Mouse (Mus musculus): ENCODE results near the gene Defa23.
"Not testable (repeated sequence)": the region's sequence is repeated elsewhere in the genome, so short reads cannot be mapped to it uniquely, and the experiment has no call there.

Gene Defa23

GRCm38 (mm10) chr8:21054747-21055146 lies at the start of gene Defa23:
Defa23 (plus strand) TSS chr8:21055047.
- not testable (repeated sequence) for DNase-seq

GRCm38 (mm10) chr8:21006801-21007200 lies 48.0 kb upstream of the Defa23 start:
- DNase-seq: no peak

GRCm38 (mm10) chr8:21008578-21008977 lies 46.3 kb upstream of the Defa23 start:
- not testable (repeated sequence) for DNase-seq

- not testable (repeated sequence) for DNase-seq
Observed at GRCm38 (mm10) chr8:21010548-21010947, 44.3 kb upstream of the Defa23 start.

- not testable (repeated sequence) for DNase-seq
Observed at GRCm38 (mm10) chr8:21025245-21025644, 29.6 kb upstream of the Defa23 start, which contains the start of gene Defa21. Defa21 (plus strand) TSS chr8:21025545.

- not testable (repeated sequence) for DNase-seq
Observed at GRCm38 (mm10) chr8:21064738-21065137, 9.9 kb downstream of the Defa23 start, which contains the start of gene Defa35. Defa35 (plus strand) TSS chr8:21065038.

- not testable (repeated sequence) for DNase-seq
Observed at GRCm38 (mm10) chr8:21084142-21084541, 29.3 kb downstream of the Defa23 start, which contains the start of gene Defa25. Defa25 (plus strand) TSS chr8:21084442.

GRCm38 (mm10) chr8:21093106-21093505 lies 38.3 kb downstream of the Defa23 start:
- peak in 1 of 2 experiments; percentile 25 for DNase-seq

- not testable (repeated sequence) for DNase-seq
Observed at GRCm38 (mm10) chr8:21095950-21096349, 41.1 kb downstream of the Defa23 start, which contains the start of gene Gm14851. Gm14851 (minus strand) TSS chr8:21096050.

Data from kidney, adult 8-10 months (tissue).